Mouse (Mus musculus): ENCODE measurements around the gene Ankrd13a. TPM values are rescaled to one million over a fixed set of nuclear protein-coding genes. Genes with fewer than 3 reads are reported as not detected.

Gene Ankrd13a
- polyA plus RNA-seq (2014; fragmentation: Illumina TruSeq; extraction: RNeasy Lipid Tissue Mini Kit (QIAGEN cat#74804); ENCODE audit: low read depth, low replicate concordance), result 26.1 TPM

GRCm38 (mm10) chr5:114774403-114775051 lies at the start of gene Ankrd13a:
Gene Ankrd13a (plus strand): TSS chr5:114774677.

GRCm38 (mm10) chr5:114775056-114775979 lies 841 bp downstream of the Ankrd13a start, which contains the start of gene Git2:
Gene Git2 (minus strand): TSS chr5:114775517.

GRCm38 (mm10) chr5:114822796-114823688 lies 48.6 kb downstream of the Ankrd13a start, which contains the start of gene 1500011B03Rik:
Gene 1500011B03Rik (minus strand): TSS chr5:114823468.

DNA sequence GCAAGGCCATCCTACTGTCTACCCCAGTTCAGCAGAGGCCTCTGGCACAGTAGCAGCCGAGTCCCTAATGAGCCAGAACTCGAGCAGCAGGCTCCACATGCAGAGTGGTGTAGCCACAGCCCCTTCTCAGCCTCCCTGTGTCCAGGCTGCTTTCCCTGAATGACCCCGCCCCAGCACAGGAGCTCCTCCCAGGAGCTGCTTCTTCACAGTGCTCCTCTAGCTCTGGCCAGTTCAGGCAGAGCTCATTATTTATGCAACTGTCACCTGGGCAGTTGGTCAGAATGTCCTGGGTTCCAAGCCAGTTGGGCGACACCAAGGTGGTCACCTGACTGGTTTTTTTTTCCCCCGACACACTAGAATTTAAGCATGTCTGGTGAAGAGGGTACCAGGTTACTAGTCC lies 78.9 kb downstream of the Ankrd13a start, which contains the start of gene 4930519G04Rik:
4930519G04Rik (plus strand) TSS at position 301 of the 400 bp plus-strand sequence.

Other genes starting within 250 kb of the Ankrd13a start
- gene Fam222a, start 206.7 kb upstream of the Ankrd13a start, polyA plus RNA-seq (2014; fragmentation: Illumina TruSeq; extraction: RNeasy Lipid Tissue Mini Kit (QIAGEN cat#74804); ENCODE audit: low read depth, low replicate concordance), result 2.4 TPM
- gene Trpv4, start 116.3 kb upstream of the Ankrd13a start, polyA plus RNA-seq (2014; fragmentation: Illumina TruSeq; extraction: RNeasy Lipid Tissue Mini Kit (QIAGEN cat#74804); ENCODE audit: low read depth, low replicate concordance), result 3.9 TPM
- gene Gltp, start 83.7 kb upstream of the Ankrd13a start, polyA plus RNA-seq (2014; fragmentation: Illumina TruSeq; extraction: RNeasy Lipid Tissue Mini Kit (QIAGEN cat#74804); ENCODE audit: low read depth, low replicate concordance), result 29.4 TPM
- gene Tchp, start 66.9 kb upstream of the Ankrd13a start, polyA plus RNA-seq (2014; fragmentation: Illumina TruSeq; extraction: RNeasy Lipid Tissue Mini Kit (QIAGEN cat#74804); ENCODE audit: low read depth, low replicate concordance), result 7.2 TPM
- 25.9 TPM for gene Git2, start 840 bp downstream of the Ankrd13a start, polyA plus RNA-seq (2014; fragmentation: Illumina TruSeq; extraction: RNeasy Lipid Tissue Mini Kit (QIAGEN cat#74804); ENCODE audit: low read depth, low replicate concordance)
- gene 1500011B03Rik, start 48.8 kb downstream of the Ankrd13a start, polyA plus RNA-seq (2014; fragmentation: Illumina TruSeq; extraction: RNeasy Lipid Tissue Mini Kit (QIAGEN cat#74804); ENCODE audit: low read depth, low replicate concordance), result 4.4 TPM
- not detected for gene 4930519G04Rik, start 79.0 kb downstream of the Ankrd13a start, polyA plus RNA-seq (2014; fragmentation: Illumina TruSeq; extraction: RNeasy Lipid Tissue Mini Kit (QIAGEN cat#74804); ENCODE audit: low read depth, low replicate concordance)
- not detected for gene Gm9936, start 84.0 kb downstream of the Ankrd13a start, polyA plus RNA-seq (2014; fragmentation: Illumina TruSeq; extraction: RNeasy Lipid Tissue Mini Kit (QIAGEN cat#74804); ENCODE audit: low read depth, low replicate concordance)
- 20.4 TPM for gene Oasl2, start 122.3 kb downstream of the Ankrd13a start, polyA plus RNA-seq (2014; fragmentation: Illumina TruSeq; extraction: RNeasy Lipid Tissue Mini Kit (QIAGEN cat#74804); ENCODE audit: low read depth, low replicate concordance)
- gene Oasl1, start 148.6 kb downstream of the Ankrd13a start, polyA plus RNA-seq (2014; fragmentation: Illumina TruSeq; extraction: RNeasy Lipid Tissue Mini Kit (QIAGEN cat#74804); ENCODE audit: low read depth, low replicate concordance), result 4.3 TPM
- gene 2210016L21Rik, start 167.5 kb downstream of the Ankrd13a start, polyA plus RNA-seq (2014; fragmentation: Illumina TruSeq; extraction: RNeasy Lipid Tissue Mini Kit (QIAGEN cat#74804); ENCODE audit: low read depth, low replicate concordance), result 12.4 TPM
- gene Hnf1a, start 196.4 kb downstream of the Ankrd13a start, polyA plus RNA-seq (2014; fragmentation: Illumina TruSeq; extraction: RNeasy Lipid Tissue Mini Kit (QIAGEN cat#74804); ENCODE audit: low read depth, low replicate concordance), result not detected
- 22.3 TPM for gene Sppl3, start 236.5 kb downstream of the Ankrd13a start, polyA plus RNA-seq (2014; fragmentation: Illumina TruSeq; extraction: RNeasy Lipid Tissue Mini Kit (QIAGEN cat#74804); ENCODE audit: low read depth, low replicate concordance)